Mouse (Mus musculus) cortical plate, adult 2 months (tissue): ENCODE results near the gene Stx1b.
"Not testable (repeated sequence)": the region's sequence is repeated elsewhere in the genome, so short reads cannot be mapped to it uniquely, and the experiment has no call there.

ENCODE experiments used
- CTCF ChIP-seq: fragments of 200-500 bp; IDR thresholded peaks from 2 replicates; pipeline ENCODE4 v1.5.1; 2011; ENCODE audit warnings: mild to moderate bottlenecking, control low read depth, low read length; ENCODE audit not compliant: insufficient read depth; ENCODE audit errors: extremely low read depth
- POLR2A ChIP-seq: fragments of 200-500 bp; IDR thresholded peaks from 2 replicates; pipeline ENCODE4 v1.6.1; 2011; ENCODE audit warnings: mild to moderate bottlenecking, low read length, control low read depth; ENCODE audit not compliant: insufficient read depth; ENCODE audit errors: extremely low read depth

- not testable (repeated sequence) for TF ChIP-seq CTCF, POLR2A
Observed at GRCm38 (mm10) chr7:127775837-127776236, 48.5 kb downstream of the Stx1b start.
